Mouse (Mus musculus) CH12.LX (cell line): ENCODE measurements around the gene Gmpr. TPM values are rescaled to one million over a fixed set of nuclear protein-coding genes. Genes with fewer than 3 reads are reported as not detected.

Source experiments
- DNase-seq: peaks from one replicate; pipeline ENCODE4 v3.0.0-alpha.2; 2013; ENCODE audit errors: extremely low read depth
- H3K27ac ChIP-seq: 2 replicates; pipeline ENCODE4 v1.5.1; 2012; ENCODE audit warnings: low read depth, mild to moderate bottlenecking, control low read depth, moderate library complexity; ENCODE audit not compliant: insufficient read depth
- H3K27me3 ChIP-seq: replicated peaks from 2 replicates; pipeline ENCODE3; 2012; ENCODE audit warnings: inconsistent platforms
- H3K36me3 ChIP-seq, 2 experiments: replicated peaks in 1 of 2; 2 replicates each; pipeline versions ENCODE3 to v1.6.1; 2012; ENCODE audit warnings: inconsistent platforms in 1 of 2, low read length in 1 of 2, mild to moderate bottlenecking in 1 of 2, mixed read lengths in 1 of 2, moderate library complexity in 1 of 2; ENCODE audit not compliant: control insufficient read depth in 1 of 2, insufficient read depth in 1 of 2
- H3K4me1 ChIP-seq, 2 experiments: 2 replicates each; pipeline ENCODE4 v1.6.1; 2012; ENCODE audit warnings: inconsistent platforms in 1 of 2, moderate library complexity in 1 of 2; ENCODE audit not compliant: insufficient read depth in 2 of 2, control insufficient read depth in 1 of 2
- H3K4me2 ChIP-seq: 2 replicates; pipeline ENCODE4 v1.6.1; 2012; ENCODE audit warnings: low read depth, mild to moderate bottlenecking, control low read depth; ENCODE audit not compliant: poor library complexity, insufficient read depth, severe bottlenecking
- H3K4me3 ChIP-seq, 3 experiments: fragments of 150-350 bp in 1 of 3; sonication (generic) in 1 of 3; replicated peaks in 1 of 3; 2 replicates each; pipeline versions ENCODE3 to v1.5.1; 2011 to 2012; ENCODE audit warnings: low read depth in 2 of 3, low read length in 2 of 3, mild to moderate bottlenecking in 2 of 3, moderate library complexity in 2 of 3, control low read depth in 1 of 3, improper control_type of control experiment in 1 of 3, inconsistent platforms in 1 of 3, mixed read lengths in 1 of 3; ENCODE audit not compliant: poor library complexity in 1 of 3
- H3K79me2 ChIP-seq: replicated peaks from 2 replicates; pipeline ENCODE4 v1.6.1; 2012; ENCODE audit warnings: mild to moderate bottlenecking, moderate library complexity; ENCODE audit not compliant: control insufficient read depth, poor library complexity, insufficient read depth, severe bottlenecking; ENCODE audit errors: extremely low read depth
- H3K9ac ChIP-seq: 2 replicates; pipeline ENCODE4 v1.6.1; 2012; ENCODE audit warnings: low read depth, mild to moderate bottlenecking, control low read depth, moderate library complexity; ENCODE audit not compliant: insufficient read depth
- H3K9me3 ChIP-seq: replicated peaks from 2 replicates; pipeline ENCODE3; 2012; ENCODE audit warnings: low read length, inconsistent platforms, mixed read lengths
- ELF1 ChIP-seq: IDR thresholded peaks from 2 replicates; pipeline ENCODE4 v1.6.1; 2014; ENCODE audit warnings: low read depth, mild to moderate bottlenecking, inconsistent platforms, low read length, improper control_type of control experiment
- ETS1 ChIP-seq: conservative IDR thresholded peaks from 2 replicates; pipeline ENCODE4 v1.6.1; 2012; ENCODE audit warnings: low read depth, mild to moderate bottlenecking, inconsistent platforms, low read length, improper control_type of control experiment, moderate library complexity
- JUN ChIP-seq: IDR thresholded peaks from 2 replicates; pipeline ENCODE4 v1.6.1; 2011; ENCODE audit warnings: low read depth, mild to moderate bottlenecking, low read length, improper control_type of control experiment, moderate library complexity; ENCODE audit not compliant: insufficient read depth
- JUND ChIP-seq: conservative IDR thresholded peaks from 2 replicates; pipeline ENCODE4 v1.6.1; 2011; ENCODE audit warnings: low read depth, low read length, improper control_type of control experiment
- KAT2A ChIP-seq: IDR thresholded peaks from 2 replicates; pipeline ENCODE4 v1.6.1; 2012; ENCODE audit warnings: low read length, improper control_type of control experiment, inconsistent platforms; ENCODE audit not compliant: insufficient replicate concordance
- MAX ChIP-seq: IDR thresholded peaks from 2 replicates; pipeline ENCODE4 v1.6.1; 2011; ENCODE audit warnings: low read length, improper control_type of control experiment
- NELFE ChIP-seq: IDR thresholded peaks from 2 replicates; pipeline ENCODE4 v1.6.1; 2011; ENCODE audit warnings: low read depth, low read length, improper control_type of control experiment
- NRF1 ChIP-seq: IDR thresholded peaks from 2 replicates; pipeline ENCODE4 v1.6.1; 2014; ENCODE audit warnings: low read depth, mild to moderate bottlenecking, inconsistent platforms, low read length, improper control_type of control experiment, moderate library complexity
- POLR2A ChIP-seq: IDR thresholded peaks from 2 replicates; pipeline ENCODE4 v1.6.1; 2011; ENCODE audit warnings: low read depth, mild to moderate bottlenecking, improper control_type of control experiment, low read length
- POLR2AphosphoS2 ChIP-seq: IDR thresholded peaks from 2 replicates; pipeline ENCODE4 v1.6.1; 2011; ENCODE audit warnings: low read depth, low read length, improper control_type of control experiment
- TCF12 ChIP-seq: IDR thresholded peaks from 2 replicates; pipeline ENCODE4 v1.6.1; 2014; ENCODE audit warnings: low read depth, mild to moderate bottlenecking, inconsistent platforms, low read length, improper control_type of control experiment
- UBTF ChIP-seq: IDR thresholded peaks from 2 replicates; pipeline ENCODE4 v1.6.1; 2012; ENCODE audit warnings: low read depth, mild to moderate bottlenecking, inconsistent platforms, low read length, improper control_type of control experiment, moderate library complexity
- USF1 ChIP-seq: IDR thresholded peaks from 2 replicates; pipeline ENCODE4 v1.6.1; 2014; ENCODE audit warnings: low read depth, mild to moderate bottlenecking, inconsistent platforms, low read length, improper control_type of control experiment
- USF2 ChIP-seq: conservative IDR thresholded peaks from 2 replicates; pipeline ENCODE4 v1.6.1; 2011; ENCODE audit warnings: low read depth, low read length, improper control_type of control experiment
- ZKSCAN1 ChIP-seq: IDR thresholded peaks from 2 replicates; pipeline ENCODE4 v1.6.1; 2012; ENCODE audit warnings: low read depth, inconsistent platforms, low read length, improper control_type of control experiment, borderline replicate concordance
- dilution Hi-C: fragments of 300-500 bp; cut with MboI; formaldehyde crosslinking; loops from 2 replicates; pipeline ENCODE4 v1.14.3; 2020; ENCODE audit warnings: low sequenced_read_pairs; ENCODE audit not compliant: extremely low pct_unique_long_range_greater_than_20kb, extremely low pct_ligation_motif_present
- in situ Hi-C: fragments of 300-500 bp; cut with MboI; formaldehyde crosslinking; loops from 3 replicates; pipeline ENCODE4 v1.14.3; 2019; ENCODE audit warnings: low sequenced_read_pairs, low pct_ligation_motif_present, low pct_unique_long_range_greater_than_20kb, mixed read lengths
- polyA plus RNA-seq: library from polyadenylated mRNA; unstranded; fragments of >175 nt; gene quantifications from 2 replicates; pipeline ENCODE4 v1.2.1, GENCODE M21; 2012; ENCODE audit warnings: low read depth; ENCODE audit not compliant: insufficient read length
- total RNA-seq, 2 experiments: library from RNA; depleted of rRNA; stranded (reverse); fragments of 300-350 nt in 1 of 2; fragments of >200 nt in 1 of 2; gene quantifications; 2 replicates each; pipeline ENCODE4 v1.2.3; 2012 to 2014

The Gmpr gene
- total and polyA plus RNA-seq, 3 experiments, result 0.55 to 2.2 (median 1.0) TPM

DNA sequence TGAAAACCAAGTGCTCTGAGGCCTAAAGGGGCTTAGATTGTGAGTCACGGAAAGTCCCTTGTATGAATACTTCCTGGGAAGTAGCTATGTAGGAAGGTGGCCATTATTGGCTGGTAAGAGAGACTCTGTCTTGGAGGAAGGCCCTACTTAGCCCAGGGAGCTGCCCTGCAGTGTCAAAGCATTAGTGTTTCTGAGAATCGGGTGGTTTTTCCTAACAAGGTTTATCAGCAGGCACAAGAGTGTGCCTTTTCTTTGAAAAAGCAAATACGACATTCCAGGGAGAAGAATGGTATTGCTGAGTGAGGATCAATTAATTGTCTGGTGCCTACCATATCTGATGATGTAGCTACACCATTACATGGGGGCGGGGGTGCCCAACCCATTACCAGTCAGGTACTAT lies 39.7 kb downstream of the Gmpr start:
- H3K4me3 ChIP-seq, result no peak overlapping the region
- no peak for TF ChIP-seq ZKSCAN1
- no peak for TF ChIP-seq ELF1
- TF ChIP-seq POLR2AphosphoS2, result no peak
- TF ChIP-seq NRF1, result no peak
- TF ChIP-seq, all 38 proteins: peak for 0
- in situ Hi-C loops (loop anchor here (10.0 to 25.0 kb wide), 3 partner anchors 615 to 1115 kb away; partner anchors contain the start of gene Fam8a1), dilution Hi-C loops (no loop called here)
- Histone ChIP-seq H3K27me3 (no peaks in the 10 kb centered on the region), H3K9ac (no peak overlapping the region), H3K36me3 (peaks cover 8 to 71% of the 10 kb centered on the region in 2 experiments), H3K4me2 (no peak overlapping the region), H3K79me2 (no peaks in the 10 kb centered on the region), H3K9me3 (no peaks in the 10 kb centered on the region), H3K4me1 (peaks cover 0 to 17% of the 10 kb centered on the region in 2 experiments; a peak in 2 of 4 replicates), H3K27ac (no peak overlapping the region)
- peak; percentile 17 for DNase-seq

DNA sequence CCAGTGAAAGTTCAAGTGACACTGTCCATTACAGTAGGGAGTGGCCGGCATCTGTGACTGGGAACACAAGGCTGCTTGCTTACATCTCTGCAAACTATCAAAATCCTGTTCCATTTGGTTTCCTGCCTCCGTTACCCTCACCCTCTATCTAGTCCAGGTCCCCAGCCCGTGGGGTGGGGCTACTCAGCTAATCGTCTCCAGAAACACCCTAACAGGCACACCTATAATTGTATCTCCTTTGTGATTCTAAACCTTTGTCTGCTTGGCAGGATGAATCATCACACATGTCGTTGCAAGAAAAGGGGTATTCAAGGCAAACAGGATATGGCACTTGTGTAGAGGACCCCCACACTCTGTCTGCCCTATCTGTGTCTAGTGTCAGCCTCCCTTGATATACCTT lies 40.3 kb downstream of the Gmpr start:
- peaks cover 8 to 73% of the 10 kb centered on the region in 2 experiments for H3K36me3 ChIP-seq
- no peaks in the 10 kb centered on the region for H3K79me2 ChIP-seq
- no peak overlapping the region for H3K27ac ChIP-seq
- peaks cover 0 to 17% of the 10 kb centered on the region in 2 experiments; a peak in 2 of 4 replicates for H3K4me1 ChIP-seq
- in situ Hi-C loops, result loop anchor here (10.0 to 25.0 kb wide), 3 partner anchors 615 to 1115 kb away; partner anchors contain the start of gene Fam8a1
- TF ChIP-seq USF1 (no peak), ETS1 (no peak), UBTF (no peak), MAX (no peak), JUND (no peak), KAT2A (no peak), JUN (no peak), TCF12 (no peak), NELFE (no peak), USF2 (no peak), POLR2A (no peak), ELF1 (no peak)
- TF ChIP-seq, all 38 proteins: peak for 0
- Histone ChIP-seq H3K4me2 (no peak overlapping the region), H3K4me3 (no peak overlapping the region), H3K9me3 (no peaks in the 10 kb centered on the region), H3K27me3 (no peaks in the 10 kb centered on the region), H3K9ac (no peak overlapping the region)
- no peak for DNase-seq
- dilution Hi-C loops, result no loop called here
